Comparison of ENCODE assay signal across 9 mouse cellular contexts in genomic region chr8:103413589-103414575, GRCm38 (mm10).
DNase-seq lines count a peak whose midpoint lies in the region; ATAC-seq and TF ChIP-seq lines count a peak whose summit lies in the region.
"Had no signal": no experiment of that assay in that cellular context is flagged by ENCODE, and none has a peak within 500 bp of the region (broad histone marks: within the 10 kb centered on the region; RNA-seq: fewer than 3 reads in every experiment).

No protein-coding gene starts in this region.

- H3K4me1 ChIP-seq in lung, embryonic 16.5 days (replicated peaks; ENCODE audit: control insufficient read depth, insufficient read depth, low read length), result peaks cover 11% of the 10 kb centered on the region
- H3K4me1 ChIP-seq in embryonic facial prominence, embryonic 14.5 days (ENCODE audit: control insufficient read depth, insufficient read depth, low read length), result peaks cover 19% of the 10 kb centered on the region
- peaks cover 3% of the 10 kb centered on the region; the same call in 1 of the 2 replicates for H3K4me1 ChIP-seq in kidney, postnatal 0 days (replicated peaks; ENCODE audit: insufficient read depth, low read length)

- no peaks in the 10 kb centered on the region for H3K27me3 ChIP-seq in lung, embryonic 16.5 days (ENCODE audit: control insufficient read depth, insufficient read depth, low read depth, low read length)
- no peaks in the 10 kb centered on the region for H3K27me3 ChIP-seq in embryonic facial prominence, embryonic 14.5 days (replicated peaks; ENCODE audit: control insufficient read depth, insufficient read depth, low read length)
- H3K27me3 ChIP-seq in kidney, postnatal 0 days (ENCODE audit: insufficient read depth, low read length), result no peaks in the 10 kb centered on the region
- H3K27me3 ChIP-seq: neural tube, embryonic 13.5 days had no signal

- TF ChIP-seq CTCF in kidney, postnatal 0 days (IDR thresholded peaks at IDR 0.05; ENCODE audit: low read depth), result no peak

- ATAC-seq in lung, embryonic 16.5 days (ENCODE audit: low read depth), result peak; percentile 46
- no peak for ATAC-seq in embryonic facial prominence, embryonic 14.5 days (ENCODE audit: low read depth)
- ATAC-seq in kidney, postnatal 0 days (replicated peaks; ENCODE audit: low FRiP score, low read depth), result no peak
- ATAC-seq in granulocyte monocyte progenitor cell, adult 5-6 weeks (replicated peaks; ENCODE audit: poor library complexity, severe bottlenecking), result no peak

- H3K27ac ChIP-seq in lung, embryonic 16.5 days (ENCODE audit: low read length), result peak overlapping the region; percentile 72
- peak overlapping the region; percentile 35 for H3K27ac ChIP-seq in embryonic facial prominence, embryonic 14.5 days (replicated peaks; ENCODE audit: low read depth, low read length)
- peak overlapping the region; percentile 57; the same call in 1 of the 2 replicates for H3K27ac ChIP-seq in kidney, postnatal 0 days
- H3K27ac ChIP-seq: neural tube, embryonic 13.5 days had no signal

- no peak for DNase-seq in lung, postnatal 10 days
- DNase-seq in embryonic facial prominence, embryonic 14.5 days (ENCODE audit: low spot score), result peak; percentile 61
- DNase-seq in kidney, postnatal 0 days (ENCODE audit: low spot score), result peak; percentile 77
- peak; percentile 61 for DNase-seq in retina, postnatal 1 day
- DNase-seq in right cerebral cortex, postnatal 36 days (ENCODE audit: low spot score in 2 of 2), result no peak
- DNase-seq: heart, postnatal 10 days had no signal

- 0 out of 2 replicates have a peak overlapping the region, but pooled peaks have one; percentile 20 for H3K9ac ChIP-seq in lung, embryonic 16.5 days (ENCODE audit: low read length)
- no peak overlapping the region for H3K9ac ChIP-seq in embryonic facial prominence, embryonic 14.5 days (ENCODE audit: low read depth, low read length)
- H3K9ac ChIP-seq in kidney, postnatal 0 days (ENCODE audit: low read depth, low read length), result no peak overlapping the region
- H3K9ac ChIP-seq: neural tube, embryonic 13.5 days had no signal

- no peaks in the 10 kb centered on the region for H3K36me3 ChIP-seq in lung, embryonic 16.5 days (ENCODE audit: control insufficient read depth, insufficient read depth, low read length)
- H3K36me3 ChIP-seq in embryonic facial prominence, embryonic 14.5 days (ENCODE audit: control insufficient read depth, insufficient read depth, low read length), result no peaks in the 10 kb centered on the region
- H3K36me3 ChIP-seq in kidney, postnatal 0 days (ENCODE audit: insufficient read depth, low read length), result no peaks in the 10 kb centered on the region
- H3K36me3 ChIP-seq: neural tube, embryonic 13.5 days had no signal

- whole genome bisulfite sequencing in lung, embryonic 16.5 days, result 44% methylated on average over 11 of the region's 11 CpGs
- WGBS in embryonic facial prominence, embryonic 14.5 days, result 37% methylated on average over 11 of the region's 11 CpGs
- 44% methylated on average over 11 of the region's 11 CpGs for WGBS in kidney, postnatal 0 days

- H3K4me2 ChIP-seq in lung, embryonic 16.5 days (ENCODE audit: low read depth, low read length), result no peak overlapping the region
- H3K4me2 ChIP-seq in embryonic facial prominence, embryonic 14.5 days (ENCODE audit: low read depth, low read length), result no peak overlapping the region
- no peak overlapping the region for H3K4me2 ChIP-seq in kidney, postnatal 0 days (ENCODE audit: low read length)
- H3K4me2 ChIP-seq: neural tube, embryonic 13.5 days had no signal

- H3K9me3 ChIP-seq in lung, embryonic 16.5 days (ENCODE audit: control insufficient read depth, low read length), result no peaks in the 10 kb centered on the region
- H3K9me3 ChIP-seq in embryonic facial prominence, embryonic 14.5 days (ENCODE audit: control insufficient read depth, low read length), result no peaks in the 10 kb centered on the region
- no peaks in the 10 kb centered on the region for H3K9me3 ChIP-seq in kidney, postnatal 0 days (replicated peaks; ENCODE audit: low read length)
- H3K9me3 ChIP-seq: neural tube, embryonic 13.5 days had no signal

- no peak overlapping the region for H3K4me3 ChIP-seq in lung, embryonic 16.5 days (ENCODE audit: low read length)
- H3K4me3 ChIP-seq in embryonic facial prominence, embryonic 14.5 days (ENCODE audit: low read depth, low read length), result no peak overlapping the region
- no peak overlapping the region for H3K4me3 ChIP-seq in kidney, postnatal 0 days (replicated peaks; ENCODE audit: low read depth, low read length)
- H3K4me3 ChIP-seq: neural tube, embryonic 13.5 days had no signal

Comparison
In these comparisons a context has a peak if more than half of its experiments do, and no peak if none do; other contexts are left out.
1. DNase-seq: peak in embryonic facial prominence, embryonic 14.5 days (single experiment), kidney, postnatal 0 days (single experiment) and retina, postnatal 1 day (single experiment); none in lung, postnatal 10 days (single experiment) and right cerebral cortex, postnatal 36 days (0 of 2).
2. Peak in every context shown above with its lines, with median percentiles within 50 percentile points of each other: H3K27ac ChIP-seq.